Mouse (Mus musculus) thymus, adult 2 months (tissue): ENCODE results near the gene Kalrn.

Experiments used
- CTCF ChIP-seq: fragments of 200-500 bp; IDR thresholded peaks from 2 replicates; pipeline ENCODE4 v1.5.1; 2012; ENCODE audit warnings: mild to moderate bottlenecking, control low read depth, low read length, moderate library complexity, borderline replicate concordance; ENCODE audit not compliant: control insufficient read depth, poor library complexity, insufficient read depth; ENCODE audit errors: extremely low read depth
- POLR2A ChIP-seq: fragments of 200-500 bp; IDR thresholded peaks from 2 replicates; pipeline ENCODE4 v1.6.1; 2012; ENCODE audit warnings: mild to moderate bottlenecking, low read length, control low read depth, moderate library complexity; ENCODE audit not compliant: control insufficient read depth, poor library complexity, insufficient read depth; ENCODE audit errors: extremely low read depth

DNA sequence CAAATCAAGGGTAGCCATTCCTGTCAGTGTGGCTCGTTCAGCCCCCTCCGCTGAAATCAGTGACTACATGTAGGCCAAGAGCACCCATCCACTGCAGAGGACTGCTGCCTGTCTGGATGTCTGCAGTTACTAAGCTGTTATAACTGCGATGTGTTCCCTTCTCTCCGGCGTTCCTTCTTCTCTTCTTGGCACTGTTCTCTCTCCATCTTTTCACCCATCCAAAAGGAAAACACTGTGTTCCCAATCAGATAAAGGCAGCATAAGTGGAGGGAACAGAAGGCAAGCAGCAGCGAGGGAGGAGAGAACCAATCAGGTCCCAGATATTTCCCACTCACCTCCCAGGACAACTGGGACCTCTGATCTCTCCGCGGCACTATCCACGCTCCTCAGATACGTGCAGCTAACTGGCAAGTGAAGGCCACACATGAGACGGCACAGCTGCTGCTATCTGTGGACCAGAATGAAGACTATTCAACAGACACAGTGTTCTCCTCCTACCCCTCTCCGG, 56.4 kb downstream of the Kalrn start:
- TF ChIP-seq CTCF (no peak), POLR2A (no peak)
